Mouse (Mus musculus): ENCODE results near the gene Midn. TPM values are rescaled to one million over a fixed set of nuclear protein-coding genes. Genes with fewer than 3 reads are reported as not detected.

The Midn gene
- polyA plus RNA-seq, 1 experiment from 2014 or later, result 46.2 TPM

DNA sequence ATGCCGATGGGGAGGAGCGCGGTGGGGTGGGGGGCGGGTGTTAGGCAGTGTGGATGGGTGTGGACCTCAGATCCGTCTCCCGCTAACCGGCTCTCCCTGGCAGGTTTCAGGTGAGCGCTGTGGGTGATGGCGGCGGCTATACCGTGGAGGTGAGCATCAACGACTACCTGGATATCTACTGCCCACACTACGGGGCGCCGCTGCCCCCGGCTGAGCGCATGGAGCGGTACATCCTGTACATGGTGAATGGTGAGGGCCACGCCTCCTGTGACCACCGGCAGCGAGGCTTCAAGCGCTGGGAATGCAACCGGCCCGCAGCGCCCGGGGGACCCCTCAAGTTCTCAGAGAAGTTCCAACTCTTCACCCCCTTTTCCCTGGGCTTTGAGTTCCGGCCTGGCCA is 38.6 kb downstream of the Midn start:
- Histone ChIP-seq H3K27ac (ENCODE audit: low read depth, low read length) (no peak overlapping the region), H3K36me3 (ENCODE audit: control insufficient read depth, insufficient read depth, low read length) (peaks cover 18% of the 10 kb centered on the region; the same call in 1 of the 2 replicates)

GRCm38 (mm10) chr10:80187739-80188138 is 39.7 kb downstream of the Midn start:
- 89% methylated on average over 10 of the region's 10 CpGs for WGBS
- Histone ChIP-seq H3K36me3 (ENCODE audit: control insufficient read depth, insufficient read depth, low read length) (peaks cover 15% of the 10 kb centered on the region; the same call in 1 of the 2 replicates), H3K9me3 (ENCODE audit: control insufficient read depth, low read length) (no peaks in the 10 kb centered on the region), H3K9ac (ENCODE audit: low read depth, low read length) (no peak overlapping the region), H3K4me2 (replicated peaks; ENCODE audit: low read depth, low read length) (no peak overlapping the region), H3K4me1 (ENCODE audit: control insufficient read depth, insufficient read depth, low read length) (peaks cover 8% of the 10 kb centered on the region; the same call in 1 of the 2 replicates), H3K4me3 (ENCODE audit: low read length) (no peak overlapping the region), H3K27me3 (ENCODE audit: control insufficient read depth, insufficient read depth, low read length) (peaks cover 34% of the 10 kb centered on the region), H3K27ac (ENCODE audit: low read depth, low read length) (no peak overlapping the region)
- ATAC-seq (ENCODE audit: low FRiP score, low TSS enrichment), result no peak

More for the DNA sequence above, 38.6 kb downstream of the Midn start:
- Histone ChIP-seq H3K9me3 (ENCODE audit: control insufficient read depth, low read length) (no peaks in the 10 kb centered on the region), H3K4me2 (replicated peaks; ENCODE audit: low read depth, low read length) (no peak overlapping the region), H3K4me1 (ENCODE audit: control insufficient read depth, insufficient read depth, low read length) (peaks cover 8% of the 10 kb centered on the region; the same call in 1 of the 2 replicates), H3K9ac (ENCODE audit: low read depth, low read length) (no peak overlapping the region), H3K4me3 (ENCODE audit: low read length) (no peak overlapping the region), H3K27me3 (ENCODE audit: control insufficient read depth, insufficient read depth, low read length) (peaks cover 28% of the 10 kb centered on the region)
- WGBS, result 33% methylated on average over 27 of the region's 27 CpGs
- no peak for ATAC-seq (ENCODE audit: low FRiP score, low TSS enrichment)

DNA sequence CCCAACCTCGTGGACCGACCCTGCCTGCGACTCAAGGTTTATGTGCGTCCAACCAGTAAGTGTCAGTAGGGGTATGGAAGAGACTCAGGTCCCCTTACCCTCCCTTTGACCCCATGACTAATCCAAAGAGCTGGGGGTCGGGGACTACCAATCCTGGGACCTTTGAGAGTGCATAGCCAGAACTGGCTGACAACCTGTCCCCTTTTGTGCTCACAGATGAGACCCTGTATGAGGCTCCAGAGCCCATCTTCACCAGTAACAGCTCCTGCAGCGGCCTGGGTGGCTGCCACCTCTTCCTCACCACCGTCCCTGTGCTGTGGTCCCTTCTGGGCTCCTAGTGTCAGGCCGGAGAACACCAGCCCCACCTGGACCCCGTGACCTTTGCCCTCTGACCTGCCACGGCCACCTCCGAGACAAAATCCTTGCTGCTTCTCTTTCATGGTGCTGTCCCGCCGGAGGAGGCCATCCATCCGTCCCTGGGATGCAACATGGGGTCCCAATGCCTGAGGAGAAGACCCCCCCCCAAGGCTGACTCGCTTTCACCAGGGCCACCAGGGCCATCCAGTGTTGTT is 40.5 kb downstream of the Midn start:
- no peaks in the 10 kb centered on the region for H3K9me3 ChIP-seq (ENCODE audit: control insufficient read depth, low read length)
- H3K36me3 ChIP-seq (ENCODE audit: control insufficient read depth, insufficient read depth, low read length), result peaks cover 15% of the 10 kb centered on the region; the same call in 1 of the 2 replicates
- no peak for ATAC-seq (ENCODE audit: low FRiP score, low TSS enrichment)
- 78% methylated on average over 15 of the region's 15 CpGs for WGBS
- H3K4me2 ChIP-seq (replicated peaks; ENCODE audit: low read depth, low read length), result no peak overlapping the region
- no peak overlapping the region; the same call in 1 of the 2 replicates for H3K9ac ChIP-seq (ENCODE audit: low read depth, low read length)
- peaks cover 8% of the 10 kb centered on the region; the same call in 1 of the 2 replicates for H3K4me1 ChIP-seq (ENCODE audit: control insufficient read depth, insufficient read depth, low read length)
- H3K27ac ChIP-seq (ENCODE audit: low read depth, low read length), result no peak overlapping the region
- no peak overlapping the region for H3K4me3 ChIP-seq (ENCODE audit: low read length)
- peaks cover 34% of the 10 kb centered on the region for H3K27me3 ChIP-seq (ENCODE audit: control insufficient read depth, insufficient read depth, low read length)

GRCm38 (mm10) chr10:80189999-80190398 is 41.9 kb downstream of the Midn start:
- H3K4me2 ChIP-seq (replicated peaks; ENCODE audit: low read depth, low read length), result peak overlapping the region; percentile 79
- peak overlapping the region; percentile 50; the same call in 1 of the 2 replicates for H3K9ac ChIP-seq (ENCODE audit: low read depth, low read length)
- peaks cover 15% of the 10 kb centered on the region; the same call in 1 of the 2 replicates for H3K36me3 ChIP-seq (ENCODE audit: control insufficient read depth, insufficient read depth, low read length)
- ATAC-seq (ENCODE audit: low FRiP score, low TSS enrichment), result no peak
- no peak overlapping the region for H3K27ac ChIP-seq (ENCODE audit: low read depth, low read length)
- H3K9me3 ChIP-seq (ENCODE audit: control insufficient read depth, low read length), result no peaks in the 10 kb centered on the region
- WGBS, result 3% methylated on average over 21 of the region's 21 CpGs
- H3K4me1 ChIP-seq (ENCODE audit: control insufficient read depth, insufficient read depth, low read length), result peaks cover 8% of the 10 kb centered on the region; the same call in 1 of the 2 replicates
- H3K4me3 ChIP-seq (ENCODE audit: low read length), result peak overlapping the region; percentile 40
- peaks cover 34% of the 10 kb centered on the region for H3K27me3 ChIP-seq (ENCODE audit: control insufficient read depth, insufficient read depth, low read length)

DNA sequence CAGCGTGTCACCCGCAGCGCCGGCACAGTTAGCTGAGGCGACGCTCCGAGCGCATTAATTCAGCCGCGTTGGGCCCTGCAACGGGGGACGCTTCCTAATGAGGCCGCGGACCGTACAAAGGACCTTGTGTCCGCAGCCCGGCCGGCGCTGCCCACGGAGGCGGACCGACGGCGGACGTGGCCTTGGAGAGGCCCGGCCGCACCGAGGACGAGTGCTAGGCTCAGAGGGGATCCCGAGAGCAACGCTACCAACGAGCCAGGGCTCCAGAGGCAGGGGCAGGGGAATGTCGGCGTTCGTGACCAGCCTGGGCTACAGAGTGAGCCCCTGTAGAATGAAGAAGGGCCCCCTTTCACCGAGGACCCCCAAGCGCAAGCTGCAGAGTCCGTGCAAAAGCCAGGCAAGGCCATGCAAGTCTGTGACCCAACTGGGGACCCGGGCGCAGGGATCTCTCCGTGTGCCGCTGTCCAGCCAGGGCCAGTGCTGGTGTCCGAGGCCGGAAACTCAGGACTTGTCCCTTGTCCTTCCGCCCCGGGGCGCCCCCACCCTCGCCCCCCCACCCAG is 42.5 kb downstream of the Midn start:
- Histone ChIP-seq H3K4me1 (ENCODE audit: control insufficient read depth, insufficient read depth, low read length) (peaks cover 8% of the 10 kb centered on the region; the same call in 1 of the 2 replicates), H3K27ac (ENCODE audit: low read depth, low read length) (no peak overlapping the region), H3K36me3 (ENCODE audit: control insufficient read depth, insufficient read depth, low read length) (peaks cover 15% of the 10 kb centered on the region; the same call in 1 of the 2 replicates), H3K9ac (ENCODE audit: low read depth, low read length) (peak overlapping the region; percentile 50), H3K27me3 (ENCODE audit: control insufficient read depth, insufficient read depth, low read length) (peaks cover 34% of the 10 kb centered on the region), H3K9me3 (ENCODE audit: control insufficient read depth, low read length) (no peaks in the 10 kb centered on the region), H3K4me3 (ENCODE audit: low read length) (peak overlapping the region; percentile 40), H3K4me2 (replicated peaks; ENCODE audit: low read depth, low read length) (peak overlapping the region; percentile 79)
- under 1% methylated on average over 48 of the region's 48 CpGs for WGBS
- ATAC-seq (ENCODE audit: low FRiP score, low TSS enrichment), result peak; percentile 47

DNA sequence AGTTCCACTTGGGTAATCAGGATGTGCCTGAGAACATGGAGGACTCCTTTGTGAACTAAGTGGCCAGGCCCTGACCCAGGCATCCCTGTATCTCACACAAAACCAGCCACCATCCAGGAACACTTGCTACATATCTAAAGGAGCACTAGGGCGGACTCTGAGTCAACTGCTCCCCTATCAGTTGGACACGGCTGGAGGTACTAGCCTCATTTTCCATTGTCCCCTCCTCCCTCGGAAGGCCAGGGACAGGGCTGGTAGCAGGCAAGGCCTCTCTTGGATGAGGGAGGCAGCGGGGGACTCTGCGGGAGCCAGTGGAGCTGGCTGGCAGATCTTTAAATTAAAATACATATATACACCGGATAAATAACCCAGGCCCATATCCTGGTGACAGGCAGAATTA is 45.9 kb downstream of the Midn start:
- H3K27me3 ChIP-seq (ENCODE audit: control insufficient read depth, insufficient read depth, low read length), result peaks cover 27% of the 10 kb centered on the region
- no peak overlapping the region for H3K27ac ChIP-seq (ENCODE audit: low read depth, low read length)
- WGBS, result 87% methylated on average over 6 of the region's 6 CpGs
- H3K9ac ChIP-seq (ENCODE audit: low read depth, low read length), result no peak overlapping the region
- peaks cover 3% of the 10 kb centered on the region; the same call in 1 of the 2 replicates for H3K36me3 ChIP-seq (ENCODE audit: control insufficient read depth, insufficient read depth, low read length)
- no peak for ATAC-seq (ENCODE audit: low FRiP score, low TSS enrichment)
- H3K4me2 ChIP-seq (replicated peaks; ENCODE audit: low read depth, low read length), result no peak overlapping the region
- no peak overlapping the region for H3K4me3 ChIP-seq (ENCODE audit: low read length)
- H3K4me1 ChIP-seq (ENCODE audit: control insufficient read depth, insufficient read depth, low read length), result peaks cover 16% of the 10 kb centered on the region
- no peaks in the 10 kb centered on the region for H3K9me3 ChIP-seq (ENCODE audit: control insufficient read depth, low read length)

DNA sequence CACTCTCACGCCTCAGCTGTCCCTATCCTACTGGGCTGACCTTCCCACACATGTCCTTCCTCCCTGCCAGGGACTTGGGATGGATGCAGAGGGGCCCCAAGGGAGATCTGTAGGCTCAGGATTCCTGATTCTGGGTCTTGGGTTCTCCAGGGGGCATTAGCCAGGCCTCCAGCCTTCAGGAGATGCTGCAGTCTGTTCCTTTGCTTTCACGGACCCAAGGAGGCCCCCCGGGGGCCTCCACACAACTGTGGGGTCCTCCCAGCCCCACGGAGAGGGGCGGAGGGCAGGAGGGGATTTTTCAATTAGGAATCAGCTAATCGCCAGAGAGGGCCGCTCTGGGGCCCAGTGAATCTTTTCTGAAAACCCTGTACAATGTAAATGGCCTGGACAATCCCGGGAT is 46.4 kb downstream of the Midn start:
- H3K9ac ChIP-seq (ENCODE audit: low read depth, low read length), result no peak overlapping the region

GRCm38 (mm10) chr10:80196167-80196566 is 48.1 kb downstream of the Midn start:
- H3K27me3 ChIP-seq (ENCODE audit: control insufficient read depth, insufficient read depth, low read length), result peaks cover 6% of the 10 kb centered on the region; the same call in 1 of the 2 replicates
- no peak overlapping the region for H3K4me2 ChIP-seq (replicated peaks; ENCODE audit: low read depth, low read length)
- no peak for ATAC-seq (ENCODE audit: low FRiP score, low TSS enrichment)
- no peaks in the 10 kb centered on the region for H3K36me3 ChIP-seq (ENCODE audit: control insufficient read depth, insufficient read depth, low read length)
- H3K4me3 ChIP-seq (ENCODE audit: low read length), result no peak overlapping the region
- H3K9ac ChIP-seq (ENCODE audit: low read depth, low read length), result no peak overlapping the region
- H3K27ac ChIP-seq (ENCODE audit: low read depth, low read length), result no peak overlapping the region
- peaks cover 8% of the 10 kb centered on the region; the same call in 1 of the 2 replicates for H3K4me1 ChIP-seq (ENCODE audit: control insufficient read depth, insufficient read depth, low read length)
- 91% methylated on average over 1 of the region's 1 CpGs for WGBS
- no peaks in the 10 kb centered on the region for H3K9me3 ChIP-seq (ENCODE audit: control insufficient read depth, low read length)

More for the DNA sequence above, 46.4 kb downstream of the Midn start:
- Histone ChIP-seq H3K27ac (ENCODE audit: low read depth, low read length) (no peak overlapping the region), H3K9me3 (ENCODE audit: control insufficient read depth, low read length) (no peaks in the 10 kb centered on the region), H3K4me3 (ENCODE audit: low read length) (no peak overlapping the region), H3K4me1 (ENCODE audit: control insufficient read depth, insufficient read depth, low read length) (peaks cover 16% of the 10 kb centered on the region), H3K4me2 (replicated peaks; ENCODE audit: low read depth, low read length) (no peak overlapping the region), H3K27me3 (ENCODE audit: control insufficient read depth, insufficient read depth, low read length) (peaks cover 23% of the 10 kb centered on the region), H3K36me3 (ENCODE audit: control insufficient read depth, insufficient read depth, low read length) (no peaks in the 10 kb centered on the region)
- 71% methylated on average over 8 of the region's 8 CpGs for WGBS
- ATAC-seq (ENCODE audit: low FRiP score, low TSS enrichment), result no peak

Data from kidney, embryonic 14.5 days (tissue).